Mouse (Mus musculus): ENCODE measurements around the gene Ide.

Gene Ide

GRCm38 (mm10) chr19:37333357-37333756 lies 4.3 kb downstream of the Ide start:
- DNase-seq (ENCODE audit: low spot score), result no peak

DNA sequence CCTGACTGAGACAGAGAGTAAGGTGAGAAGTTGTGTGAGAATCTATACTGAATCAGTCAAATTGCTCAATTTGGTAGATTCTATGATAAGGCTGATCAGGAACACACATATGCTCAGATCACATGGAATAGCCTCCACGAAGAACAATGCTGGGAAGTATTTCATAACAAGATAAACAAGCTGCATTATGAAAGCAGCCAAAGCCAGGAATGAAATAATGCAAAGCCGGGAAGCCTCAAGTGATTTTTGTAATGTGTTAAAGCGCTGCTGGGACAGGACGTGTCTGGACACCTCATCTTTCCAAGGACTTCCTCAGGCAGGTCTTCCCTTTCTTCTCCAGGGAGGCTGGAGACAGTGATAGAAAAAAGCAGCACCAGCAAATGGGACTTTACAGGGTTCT lies 4.9 kb downstream of the Ide start:
- no peak for DNase-seq (ENCODE audit: low spot score)

- DNase-seq (ENCODE audit: low spot score), result no peak
Measured at GRCm38 (mm10) chr19:37327216-37327615, 10.4 kb downstream of the Ide start.

DNA sequence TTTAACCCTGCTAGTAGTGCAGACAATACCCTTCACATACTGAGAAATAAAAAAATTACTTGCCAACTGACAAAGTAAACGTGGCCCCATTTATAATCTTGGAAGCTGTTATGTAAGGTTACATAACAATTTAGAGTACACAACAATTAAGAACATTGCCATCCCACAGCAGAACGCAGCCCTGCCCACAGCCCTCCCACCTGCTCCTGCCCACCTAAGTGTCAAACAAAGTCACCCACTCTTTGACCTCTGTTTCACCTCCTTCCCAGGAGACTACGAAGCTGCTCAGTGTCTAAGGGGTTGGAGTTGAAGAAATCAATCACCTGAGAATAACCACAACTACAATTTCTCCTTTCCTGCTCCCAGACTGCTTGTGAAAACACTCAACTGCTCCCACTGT lies 14.1 kb downstream of the Ide start:
- no peak for DNase-seq (ENCODE audit: low spot score)

DNA sequence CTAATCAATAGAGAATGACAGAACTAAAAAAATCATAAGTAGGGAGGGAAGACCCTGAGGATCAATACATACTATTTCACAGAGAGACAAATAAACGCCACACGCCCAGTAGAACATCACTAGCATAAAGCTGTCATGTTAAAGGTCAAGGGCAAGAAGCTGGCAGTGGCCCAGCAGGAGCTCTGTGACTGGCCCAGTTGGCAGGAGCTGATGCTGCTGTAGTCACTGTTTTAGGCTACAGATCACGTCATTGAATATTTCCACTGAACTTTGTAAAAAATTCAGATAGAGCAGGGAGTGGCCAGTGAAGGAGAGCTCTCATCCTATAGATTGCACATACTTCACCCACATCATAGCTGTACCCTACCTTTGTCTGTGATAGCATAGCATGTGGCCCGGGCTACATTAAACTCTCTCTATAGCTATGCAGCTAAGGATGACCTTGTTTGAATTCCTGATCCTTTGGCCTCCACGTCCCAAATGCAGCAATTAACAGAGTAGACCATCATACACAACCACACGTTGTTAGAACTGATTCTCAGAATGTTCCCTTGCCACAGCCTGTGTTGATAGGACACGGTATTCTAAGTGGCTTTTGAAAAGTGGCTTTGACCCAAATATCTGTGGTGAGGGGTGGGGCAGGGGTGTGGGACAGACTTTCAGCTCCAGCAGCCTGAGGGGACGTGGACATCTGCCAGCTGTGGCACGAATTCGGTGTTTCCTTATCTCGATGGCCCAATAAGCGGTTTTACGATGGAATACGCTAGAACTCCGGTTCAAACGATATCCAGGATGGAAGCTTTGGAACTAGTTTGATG lies 16.6 kb downstream of the Ide start:
- no peak for DNase-seq (ENCODE audit: low spot score)

DNA sequence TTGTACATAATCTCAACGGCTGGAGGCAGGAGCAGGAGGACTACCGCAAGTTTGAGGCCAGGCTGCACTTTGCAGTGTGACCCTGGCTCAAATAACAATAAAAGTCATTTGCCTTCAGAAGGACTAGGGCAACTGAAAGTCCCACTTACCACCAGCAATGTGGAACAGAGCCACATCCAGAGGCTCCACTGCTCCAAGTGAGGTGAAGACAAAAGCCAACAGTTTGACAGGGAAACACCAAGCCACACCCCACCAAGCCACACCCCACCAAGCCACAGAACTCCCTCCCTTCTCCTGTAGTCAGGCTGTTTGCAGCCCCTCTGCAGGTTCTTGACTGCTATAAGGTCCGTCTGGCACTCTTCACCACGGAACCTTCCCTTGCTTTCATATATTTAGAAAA lies 20.3 kb downstream of the Ide start:
- DNase-seq (ENCODE audit: low spot score), result no peak

DNA sequence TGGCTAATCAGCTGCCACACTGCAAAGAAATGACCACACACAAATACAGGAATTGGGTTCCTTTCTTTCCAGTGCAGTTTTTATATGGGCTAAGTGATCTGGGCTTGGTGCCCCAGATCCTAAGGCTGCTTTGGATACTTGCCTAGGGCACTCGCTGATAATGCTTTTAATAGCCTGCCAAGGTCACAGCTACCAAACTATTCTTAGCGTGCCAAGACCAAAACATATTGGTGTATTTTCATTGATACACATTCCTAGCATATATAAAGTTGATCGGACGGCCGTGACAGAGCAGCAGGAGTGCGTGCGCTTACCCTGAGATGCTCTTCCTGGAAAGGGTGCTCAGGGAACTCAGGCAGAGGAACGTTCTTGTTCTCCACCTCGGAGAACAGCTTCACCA lies 22.6 kb downstream of the Ide start:
- no peak for DNase-seq (ENCODE audit: low spot score)

GRCm38 (mm10) chr19:37311426-37311825 lies 26.2 kb downstream of the Ide start:
- no peak for DNase-seq (ENCODE audit: low spot score)

GRCm38 (mm10) chr19:37310133-37310532 lies 27.5 kb downstream of the Ide start:
- DNase-seq (ENCODE audit: low spot score), result no peak

GRCm38 (mm10) chr19:37308941-37309340 lies 28.7 kb downstream of the Ide start:
- DNase-seq (ENCODE audit: low spot score), result no peak

DNA sequence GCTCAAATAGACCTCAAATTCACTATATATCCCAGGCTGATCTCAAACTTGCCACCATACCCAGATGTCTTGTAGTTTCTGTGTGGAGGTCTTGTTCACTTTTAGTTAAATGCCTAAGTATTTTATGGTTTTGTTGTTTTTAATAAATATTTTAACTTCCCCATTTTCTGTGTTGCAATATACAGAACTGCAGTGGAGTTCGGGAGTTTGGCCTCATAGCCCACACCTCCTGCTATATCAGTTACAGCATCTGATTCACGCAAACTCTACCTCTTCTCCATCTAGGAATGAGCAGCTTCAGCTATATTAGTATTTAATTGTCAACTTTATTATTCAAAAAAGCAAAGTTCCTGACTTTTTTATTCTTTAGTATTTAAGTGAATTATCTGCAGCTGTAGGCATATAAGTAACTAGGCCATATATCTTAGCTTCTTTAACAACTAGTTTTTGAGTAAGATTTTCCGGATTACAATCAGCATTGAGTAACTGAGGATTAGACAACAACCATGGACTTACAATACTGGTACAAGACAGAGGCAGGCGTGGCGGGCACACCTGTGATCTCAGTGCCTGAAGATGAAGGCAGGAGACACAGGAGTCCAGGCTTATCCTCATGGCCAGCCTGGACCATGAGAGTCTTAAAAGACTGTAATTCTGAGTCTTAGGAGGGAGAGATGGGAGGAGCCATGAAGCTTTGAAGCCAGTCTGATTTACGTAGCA lies 29.7 kb downstream of the Ide start:
- DNase-seq (ENCODE audit: low spot score), result no peak

DNA sequence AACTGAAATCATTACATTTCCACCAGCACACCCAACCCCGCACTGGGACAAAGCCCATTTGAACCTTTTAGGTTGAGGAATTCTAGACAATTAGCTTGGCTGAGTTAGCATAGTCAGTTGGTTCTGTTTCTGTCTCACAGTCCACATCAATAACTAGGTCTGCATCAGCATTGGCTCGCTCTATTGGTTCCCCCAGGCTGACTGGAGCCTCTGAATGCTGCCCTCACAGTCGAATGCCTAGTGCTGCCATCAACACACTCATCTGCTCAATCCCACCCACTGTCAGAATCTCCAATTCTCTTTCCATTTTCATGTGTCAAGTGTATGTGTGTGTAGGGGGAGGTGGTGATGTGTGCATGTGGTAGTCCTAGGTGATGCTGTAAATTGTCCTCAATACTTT lies 31.5 kb downstream of the Ide start:
- DNase-seq (ENCODE audit: low spot score), result no peak

- no peak for DNase-seq (ENCODE audit: low spot score)
Measured at GRCm38 (mm10) chr19:37304866-37305265, 32.8 kb downstream of the Ide start.

- no peak for DNase-seq (ENCODE audit: low spot score)
Measured at GRCm38 (mm10) chr19:37304006-37304405, 33.6 kb downstream of the Ide start.

DNA sequence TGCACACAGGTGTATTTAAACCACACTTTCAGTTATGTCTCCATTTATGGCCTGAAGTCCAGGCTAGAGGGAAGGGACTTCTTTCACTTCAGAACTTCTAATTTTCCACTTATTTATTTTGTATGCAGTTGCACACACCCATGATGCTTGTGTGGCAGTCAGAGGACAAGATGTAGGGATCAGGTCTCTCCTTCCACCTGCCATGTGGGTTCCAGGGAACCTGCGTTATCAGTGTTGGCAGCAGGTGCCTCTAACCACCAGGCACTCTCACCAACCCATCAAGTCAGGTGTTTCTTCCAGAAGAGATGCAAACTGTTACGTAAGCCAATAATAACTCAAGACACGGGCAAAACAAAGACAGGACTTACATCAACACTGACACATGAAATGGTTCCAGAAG lies 35.9 kb downstream of the Ide start:
- no peak for DNase-seq (ENCODE audit: low spot score)

DNA sequence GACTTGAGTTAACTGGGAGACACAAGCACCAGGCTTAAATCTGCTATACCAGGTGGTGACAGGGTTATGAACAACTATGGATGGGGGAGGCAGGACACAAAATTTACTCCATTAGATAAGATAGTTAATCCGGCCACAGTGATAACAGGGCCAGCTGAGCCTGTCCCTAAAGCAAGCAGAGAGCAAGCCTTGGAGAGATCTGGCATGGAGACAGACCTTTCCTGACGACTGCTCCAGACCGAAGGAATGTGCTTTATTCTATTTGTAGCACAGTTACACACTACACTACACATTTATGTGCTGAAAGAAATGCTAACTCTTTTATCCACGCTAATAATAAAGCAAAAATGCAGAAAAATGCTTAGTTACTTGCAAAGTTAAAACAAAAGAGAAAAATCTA lies 46.0 kb downstream of the Ide start:
- no peak for DNase-seq (ENCODE audit: low spot score)

DNA sequence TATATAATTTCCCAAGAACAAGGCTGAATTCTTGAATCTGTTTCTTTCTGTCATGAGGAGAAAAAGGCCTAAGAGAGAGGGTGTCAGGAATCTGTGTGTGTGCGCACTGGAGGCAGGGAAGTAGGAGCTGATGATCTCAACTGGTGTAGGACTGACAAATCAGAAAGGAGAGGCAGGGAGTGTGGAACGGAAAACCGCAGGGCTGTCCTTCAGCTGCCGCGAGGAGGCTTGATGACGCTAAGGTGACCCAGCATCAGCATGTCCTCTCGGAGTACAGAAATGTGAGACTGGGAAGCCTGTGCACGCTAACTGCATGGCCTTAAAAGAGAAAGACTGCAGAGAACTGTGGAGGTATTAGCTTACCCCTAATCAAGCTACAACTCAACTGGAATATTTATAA lies 46.7 kb downstream of the Ide start:
- no peak for DNase-seq (ENCODE audit: low spot score)

DNA sequence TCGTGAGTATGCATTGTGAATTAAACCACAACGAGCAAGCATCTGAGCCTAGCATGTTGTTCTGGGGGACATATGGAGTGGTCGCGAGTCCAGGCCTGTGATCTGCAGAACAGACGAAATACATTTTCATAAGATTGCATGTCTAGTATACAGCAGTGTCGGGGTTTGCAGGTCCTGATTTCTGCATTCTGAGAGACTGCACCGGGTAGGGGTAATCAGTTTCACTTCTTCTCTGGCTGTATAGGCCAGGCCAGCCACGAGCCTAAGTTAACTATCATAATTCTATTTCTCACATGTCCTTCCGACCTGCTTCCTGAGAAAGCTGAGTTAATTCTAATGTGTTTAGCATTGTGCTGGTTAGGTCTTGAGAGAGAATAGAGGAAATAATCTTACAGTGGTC lies 52.9 kb downstream of the Ide start:
- DNase-seq (ENCODE audit: low spot score), result no peak

DNA sequence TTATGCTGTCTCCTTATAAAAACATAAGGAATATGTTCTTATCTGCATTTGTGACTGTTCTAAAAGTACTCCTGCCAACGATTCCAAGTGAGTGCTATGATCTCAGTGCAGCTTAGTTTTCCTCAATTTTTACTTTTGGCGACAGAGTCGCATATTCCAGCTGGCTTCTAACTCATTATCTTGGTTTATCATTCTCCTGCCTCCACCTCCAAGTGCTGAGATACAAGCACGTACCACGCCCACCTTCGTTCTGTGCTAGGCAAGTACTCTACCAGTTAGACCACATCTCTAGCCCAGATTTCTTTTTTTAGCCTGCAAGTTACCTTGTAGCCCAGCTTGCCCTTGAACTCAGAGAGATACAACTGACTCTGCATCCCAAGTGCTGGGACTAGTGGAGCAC lies 54.5 kb downstream of the Ide start:
- no peak for DNase-seq (ENCODE audit: low spot score)

- DNase-seq (ENCODE audit: low spot score), result no peak
Measured at GRCm38 (mm10) chr19:37281710-37282109, 55.9 kb downstream of the Ide start.

DNA sequence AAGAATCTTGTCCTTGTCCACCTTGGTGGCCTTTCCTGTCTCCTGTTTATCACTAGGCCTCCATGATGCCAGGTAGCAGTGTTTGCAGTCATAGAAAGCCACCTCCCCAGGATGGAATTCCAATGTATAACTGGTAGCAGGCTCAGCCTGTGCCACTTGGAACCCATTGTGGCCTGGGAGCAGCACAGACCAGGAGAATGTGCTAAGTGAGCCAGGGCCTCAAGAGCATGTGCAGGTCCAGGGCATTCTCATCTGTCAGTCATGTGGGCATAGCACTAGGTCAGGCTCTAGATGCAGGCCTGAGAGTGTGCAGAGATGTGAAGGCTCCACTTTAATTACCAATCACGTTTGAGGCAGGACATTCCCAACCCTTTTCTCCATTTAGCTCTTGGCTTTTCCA lies 58.5 kb downstream of the Ide start:
- no peak for DNase-seq (ENCODE audit: low spot score)

DNA sequence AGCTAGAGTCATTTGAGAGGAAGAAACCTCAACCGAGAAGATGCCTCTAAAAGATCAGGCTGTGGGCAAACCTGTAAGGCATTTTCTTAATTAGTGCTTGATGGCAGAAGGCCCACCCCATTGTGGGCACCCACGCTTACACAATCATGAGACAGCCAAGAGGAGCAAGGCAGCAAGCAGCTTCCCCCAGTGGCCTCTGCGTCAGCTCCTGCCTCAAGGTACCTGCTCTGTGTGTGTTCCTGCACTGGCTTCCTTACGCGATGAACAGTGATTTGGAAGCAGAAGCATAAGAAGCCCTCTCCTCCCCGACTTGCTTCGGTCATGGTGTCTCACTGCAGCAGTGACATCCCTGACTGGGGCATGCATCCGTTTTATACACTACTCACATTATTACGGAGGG lies 62.1 kb downstream of the Ide start:
- DNase-seq (ENCODE audit: low spot score), result no peak

- no peak for DNase-seq (ENCODE audit: low spot score)
Measured at GRCm38 (mm10) chr19:37269106-37269505, 68.5 kb downstream of the Ide start.
